Mouse (Mus musculus): Measurements from ENCODE around the gene Rps16. TPM values are rescaled to one million over a fixed set of nuclear protein-coding genes. Genes with fewer than 3 reads are reported as not detected.

Rps16 gene
- total RNA-seq, 1 experiment from 2014 or later = 1,083 TPM

GRCm38 (mm10) chr7:28368276-28368920, 17.9 kb downstream of the Rps16 start:
- ATAC-seq (replicated peaks in 1 of 2; ENCODE audit: insufficient read depth in 1 of 2, low FRiP score in 2 of 2, low TSS enrichment in 1 of 2, low read depth in 1 of 2, poor library complexity in 2 of 2, severe bottlenecking in 2 of 2) = no peak

- ATAC-seq (replicated peaks in 1 of 2; ENCODE audit: insufficient read depth in 1 of 2, low FRiP score in 2 of 2, low TSS enrichment in 1 of 2, low read depth in 1 of 2, poor library complexity in 2 of 2, severe bottlenecking in 2 of 2) = no peak
Measured at GRCm38 (mm10) chr7:28370051-28370450, 19.6 kb downstream of the Rps16 start.

- no peak for ATAC-seq (replicated peaks in 1 of 2; ENCODE audit: insufficient read depth in 1 of 2, low FRiP score in 2 of 2, low TSS enrichment in 1 of 2, low read depth in 1 of 2, poor library complexity in 2 of 2, severe bottlenecking in 2 of 2)
Measured at GRCm38 (mm10) chr7:28370977-28371513, 20.6 kb downstream of the Rps16 start.

GRCm38 (mm10) chr7:28371514-28371989, 21.1 kb downstream of the Rps16 start:
- no peak for ATAC-seq (replicated peaks in 1 of 2; ENCODE audit: insufficient read depth in 1 of 2, low FRiP score in 2 of 2, low TSS enrichment in 1 of 2, low read depth in 1 of 2, poor library complexity in 2 of 2, severe bottlenecking in 2 of 2)

- peak; percentile 63 to 72 for ATAC-seq (replicated peaks in 1 of 2; ENCODE audit: insufficient read depth in 1 of 2, low FRiP score in 2 of 2, low TSS enrichment in 1 of 2, low read depth in 1 of 2, poor library complexity in 2 of 2, severe bottlenecking in 2 of 2)
Measured at GRCm38 (mm10) chr7:28372251-28373108, 22.0 kb downstream of the Rps16 start, which contains the start of gene Plekhg2. Plekhg2 (minus strand) TSS chr7:28372599.

GRCm38 (mm10) chr7:28373131-28373581, 22.7 kb downstream of the Rps16 start:
- ATAC-seq (replicated peaks in 1 of 2; ENCODE audit: insufficient read depth in 1 of 2, low FRiP score in 2 of 2, low TSS enrichment in 1 of 2, low read depth in 1 of 2, poor library complexity in 2 of 2, severe bottlenecking in 2 of 2) = peak; percentile 2 to 8; a peak in 2 of 4 replicates

GRCm38 (mm10) chr7:28373891-28374495, 23.5 kb downstream of the Rps16 start:
- ATAC-seq (replicated peaks in 1 of 2; ENCODE audit: insufficient read depth in 1 of 2, low FRiP score in 2 of 2, low TSS enrichment in 1 of 2, low read depth in 1 of 2, poor library complexity in 2 of 2, severe bottlenecking in 2 of 2) = no peak

- ATAC-seq (replicated peaks in 1 of 2; ENCODE audit: insufficient read depth in 1 of 2, low FRiP score in 2 of 2, low TSS enrichment in 1 of 2, low read depth in 1 of 2, poor library complexity in 2 of 2, severe bottlenecking in 2 of 2) = no peak
Measured at GRCm38 (mm10) chr7:28374647-28375046, 24.2 kb downstream of the Rps16 start.

GRCm38 (mm10) chr7:28375176-28375921, 24.9 kb downstream of the Rps16 start:
- peak; percentile 22 for ATAC-seq (replicated peaks in 1 of 2; ENCODE audit: insufficient read depth in 1 of 2, low FRiP score in 2 of 2, low TSS enrichment in 1 of 2, low read depth in 1 of 2, poor library complexity in 2 of 2, severe bottlenecking in 2 of 2)

GRCm38 (mm10) chr7:28376011-28376771, 25.7 kb downstream of the Rps16 start:
- ATAC-seq (replicated peaks in 1 of 2; ENCODE audit: insufficient read depth in 1 of 2, low FRiP score in 2 of 2, low TSS enrichment in 1 of 2, low read depth in 1 of 2, poor library complexity in 2 of 2, severe bottlenecking in 2 of 2) = no peak

GRCm38 (mm10) chr7:28377190-28378065, 27.0 kb downstream of the Rps16 start:
- no peak for ATAC-seq (replicated peaks in 1 of 2; ENCODE audit: insufficient read depth in 1 of 2, low FRiP score in 2 of 2, low TSS enrichment in 1 of 2, low read depth in 1 of 2, poor library complexity in 2 of 2, severe bottlenecking in 2 of 2)

- no peak for ATAC-seq (replicated peaks in 1 of 2; ENCODE audit: insufficient read depth in 1 of 2, low FRiP score in 2 of 2, low TSS enrichment in 1 of 2, low read depth in 1 of 2, poor library complexity in 2 of 2, severe bottlenecking in 2 of 2)
Measured at GRCm38 (mm10) chr7:28378066-28378690, 27.7 kb downstream of the Rps16 start.

GRCm38 (mm10) chr7:28378769-28379651, 28.6 kb downstream of the Rps16 start:
- peak; percentile 25 to 26 for ATAC-seq (replicated peaks in 1 of 2; ENCODE audit: insufficient read depth in 1 of 2, low FRiP score in 2 of 2, low TSS enrichment in 1 of 2, low read depth in 1 of 2, poor library complexity in 2 of 2, severe bottlenecking in 2 of 2)

- no peak for ATAC-seq (replicated peaks in 1 of 2; ENCODE audit: insufficient read depth in 1 of 2, low FRiP score in 2 of 2, low TSS enrichment in 1 of 2, low read depth in 1 of 2, poor library complexity in 2 of 2, severe bottlenecking in 2 of 2)
Measured at GRCm38 (mm10) chr7:28380237-28381016, 30.0 kb downstream of the Rps16 start, which contains the start of gene Zfp36. Zfp36 (minus strand) TSS chr7:28380253.

All from hematopoietic stem cell, adult 5-6 weeks (primary cell).